Mouse (Mus musculus) gastrocnemius, postnatal 25 days (tissue): ENCODE results near the gene Tmem258. TPM values are rescaled to one million over a fixed set of nuclear protein-coding genes. Genes with fewer than 3 reads are reported as not detected.
A peak's percentile ranks its signal among the peaks of the same experiment; 100 is the strongest.
"Not testable (repeated sequence)": the region's sequence is repeated elsewhere in the genome, so short reads cannot be mapped to it uniquely, and the experiment has no call there.

Experiments used
- DNase-seq: peaks from one replicate; pipeline ENCODE4 v3.0.0; 2022
- long read RNA-seq, 2 experiments: library from polyadenylated mRNA; stranded (forward); transcript quantifications; one replicate each; pipeline ENCODE4 v2.0.0; 2021
- total RNA-seq, 2 experiments: library from RNA; stranded (reverse); gene quantifications; 1 replicate in 1 of 2; 2 replicates in 1 of 2; pipeline ENCODE4 v1.2.3; 2021

Tmem258 gene
- total RNA-seq: 10 to 100 TPM; 81.8 to 94.5 TPM
- long read RNA-seq, experiment 1, transcript Tmem258-201 (4 exons, 606 nt): major isoform, 507 of 534 reads
- long read RNA-seq, experiment 1, partial matches to known transcripts: 22 of 534 reads
- long read RNA-seq, experiment 1, other reads (novel, unspliced or antisense): 5 of 534 reads
- long read RNA-seq, experiment 2, transcript Tmem258-201 (4 exons, 606 nt): major isoform, 298 of 315 reads
- long read RNA-seq, experiment 2, partial matches to known transcripts: 13 of 315 reads
- long read RNA-seq, experiment 2, other reads (novel, unspliced or antisense): 4 of 315 reads

DNA sequence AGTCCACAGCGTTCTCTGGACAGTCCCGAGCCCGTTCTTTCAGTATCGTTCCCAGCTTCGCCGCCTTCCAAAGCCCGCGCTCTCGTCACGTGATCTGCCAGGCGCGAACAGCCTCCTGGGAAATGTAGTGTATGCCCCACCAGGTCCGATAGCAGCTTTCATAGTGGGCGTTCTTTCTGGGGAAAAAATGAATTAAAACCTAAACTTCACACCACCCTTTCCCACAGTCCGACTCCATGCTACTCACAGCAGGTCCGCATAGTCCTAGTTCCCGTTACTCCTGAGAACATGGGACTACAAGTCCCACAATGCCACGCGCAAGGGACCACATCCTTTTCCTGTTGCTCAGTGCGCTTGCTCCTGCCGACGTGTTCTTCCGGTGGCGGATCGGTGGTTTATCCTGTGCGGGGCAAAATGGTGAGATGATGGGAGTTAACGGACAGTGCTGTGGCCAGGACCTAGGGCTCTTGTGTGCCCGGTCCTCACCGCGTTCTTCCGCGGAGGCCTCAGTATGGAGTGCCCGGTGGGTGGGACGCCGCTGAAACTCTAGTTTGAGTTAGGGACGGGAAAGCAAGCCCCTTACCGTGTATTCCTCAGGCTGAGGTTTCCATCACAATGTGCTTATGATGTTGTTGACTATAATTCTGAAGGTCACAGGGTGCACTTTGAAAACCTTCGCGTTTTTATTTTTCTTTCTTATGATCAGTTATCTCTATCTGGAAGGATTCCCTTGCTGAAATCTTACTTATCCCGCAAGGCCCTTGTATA, at the start of gene Tmem258, which contains the start of gene Fen1:
Gene Tmem258, plus strand, starts transcription at position 167 of the 768 bp plus-strand sequence.
Gene Fen1, minus strand, starts transcription at position 322 of the 768 bp plus-strand sequence.
- peak; percentile 80 for DNase-seq

DNA sequence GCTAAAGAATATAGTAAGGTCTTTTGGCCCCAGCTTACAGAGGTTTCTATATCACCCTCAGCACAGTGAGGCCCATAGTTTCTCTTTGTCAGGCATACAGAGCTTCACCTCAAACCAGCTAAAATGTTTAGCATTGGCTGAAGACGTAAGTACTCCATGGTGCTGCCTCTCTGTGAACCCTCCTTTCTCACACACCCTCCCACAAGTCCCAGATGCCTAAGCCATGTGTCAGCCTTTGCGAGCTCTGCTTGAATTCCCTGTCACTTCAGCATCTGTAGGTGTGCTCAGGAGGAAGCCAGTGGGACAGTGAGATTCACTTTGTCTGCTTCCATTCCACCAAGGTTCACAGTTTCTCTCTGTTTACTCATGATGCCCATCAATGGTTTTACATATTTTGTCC, 46.1 kb upstream of the Tmem258 start:
- DNase-seq: no peak

DNA sequence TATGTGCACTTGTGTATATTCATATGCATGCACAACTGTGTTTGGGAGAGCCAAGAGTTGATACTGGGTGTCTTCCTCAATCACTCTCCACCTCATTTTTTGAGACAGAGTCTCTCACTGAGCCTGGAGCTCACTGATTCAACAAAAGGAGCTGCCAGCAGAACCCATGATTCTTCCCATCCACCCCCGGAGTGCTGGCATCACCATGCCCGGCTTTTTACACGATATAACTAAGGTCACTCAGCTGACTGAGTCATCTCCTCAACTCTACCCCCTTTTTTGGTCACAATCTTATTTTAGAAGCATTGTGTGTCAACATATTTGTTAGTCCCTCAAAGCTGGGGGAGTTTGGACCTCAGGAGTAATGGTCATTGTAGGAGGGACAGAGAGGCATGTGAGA, 39.9 kb upstream of the Tmem258 start:
- no peak for DNase-seq

DNA sequence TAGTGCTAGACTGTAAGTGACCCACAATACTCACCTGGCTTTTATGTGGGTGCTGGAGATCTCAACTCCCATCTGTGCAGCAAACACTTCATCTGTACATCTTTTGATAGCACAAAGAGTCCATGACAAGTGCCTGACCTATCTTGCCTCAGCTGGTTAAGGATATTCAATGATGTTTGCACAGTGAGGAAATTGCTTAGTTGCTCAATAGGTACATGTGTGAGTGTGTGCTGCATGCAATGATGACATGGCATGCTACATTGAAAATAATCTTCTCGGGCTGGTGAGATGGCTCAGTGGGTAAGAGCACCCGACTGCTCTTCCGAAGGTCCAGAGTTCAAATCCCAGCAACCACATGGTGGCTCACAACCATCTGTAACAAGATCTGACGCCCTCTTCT, 37.9 kb upstream of the Tmem258 start:
- not testable (repeated sequence) for DNase-seq

DNA sequence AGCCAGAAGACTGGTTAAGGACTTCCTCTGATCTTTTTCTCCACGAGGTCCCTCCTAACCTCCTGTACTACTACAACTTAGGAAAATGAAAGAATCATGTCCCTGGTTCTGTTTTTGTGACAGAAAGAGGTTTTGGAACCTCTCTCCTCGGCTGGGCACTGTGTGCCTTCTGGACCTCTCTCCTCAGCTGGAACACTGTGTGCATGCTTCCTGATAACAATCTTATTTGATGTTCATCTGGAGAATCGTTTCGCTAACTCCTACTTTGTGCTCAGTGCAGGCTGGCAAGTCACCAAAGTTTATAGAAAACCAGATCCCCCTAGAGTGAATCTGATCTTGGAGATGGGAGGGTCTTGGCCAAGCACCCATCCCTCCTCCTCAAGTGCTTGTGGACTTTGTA, 36.7 kb upstream of the Tmem258 start:
- no peak for DNase-seq

DNA sequence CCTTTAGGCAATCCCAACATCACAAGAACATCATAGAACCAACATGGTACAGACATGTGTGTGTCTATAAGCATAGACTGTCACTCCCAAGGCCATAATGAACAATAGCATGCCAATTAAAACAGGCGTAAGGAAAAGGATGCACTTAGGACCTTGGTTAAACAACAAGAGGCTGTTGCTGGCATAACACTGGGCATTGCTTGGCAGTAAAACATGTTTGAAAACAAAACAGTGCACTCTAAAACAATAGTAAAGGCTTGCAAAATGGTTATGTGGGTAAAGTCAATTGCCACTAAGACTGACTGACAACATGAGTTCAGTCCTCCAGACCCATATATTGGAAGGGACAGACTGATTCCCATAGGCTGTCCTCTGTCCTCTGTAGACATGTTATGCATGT, 35.9 kb upstream of the Tmem258 start:
- no peak for DNase-seq

DNA sequence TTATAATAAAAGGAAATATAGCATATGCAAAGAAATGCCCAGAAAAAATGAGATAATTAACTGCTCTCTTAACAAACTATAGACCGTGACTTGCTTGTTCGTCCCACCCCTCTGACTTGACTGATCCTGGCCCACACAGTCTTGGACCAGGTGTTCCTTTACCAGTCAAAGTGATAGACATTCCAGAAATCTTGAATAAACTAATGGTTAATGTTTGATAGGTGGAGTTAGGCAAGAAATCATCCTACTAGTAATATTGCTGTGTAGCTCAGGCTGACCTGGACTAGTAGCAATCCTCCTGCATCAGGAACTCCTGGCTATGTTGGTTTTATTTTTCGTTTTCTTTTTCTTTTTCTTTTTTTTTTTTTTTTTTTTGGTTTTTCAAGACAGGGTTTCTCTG, 35.4 kb upstream of the Tmem258 start:
- no peak for DNase-seq

DNA sequence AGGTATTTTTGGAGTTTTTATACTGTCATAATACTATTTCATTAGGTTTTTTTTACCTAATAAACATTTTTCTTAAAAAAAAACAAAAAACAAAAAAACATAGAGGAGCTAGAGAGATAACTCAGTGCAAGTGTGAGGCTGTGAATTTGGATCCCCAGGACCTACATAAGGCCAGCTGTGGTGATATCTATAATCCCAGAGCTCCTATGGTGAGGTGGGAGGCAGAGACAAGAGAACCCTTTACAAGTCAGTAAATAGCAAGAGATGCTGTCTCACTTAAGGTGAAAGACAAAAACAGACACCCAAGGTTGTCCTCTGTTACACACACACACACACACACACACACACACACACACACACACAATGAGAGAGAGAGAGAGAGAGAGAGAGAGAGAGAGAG, 34.6 kb upstream of the Tmem258 start:
- no peak for DNase-seq

DNA sequence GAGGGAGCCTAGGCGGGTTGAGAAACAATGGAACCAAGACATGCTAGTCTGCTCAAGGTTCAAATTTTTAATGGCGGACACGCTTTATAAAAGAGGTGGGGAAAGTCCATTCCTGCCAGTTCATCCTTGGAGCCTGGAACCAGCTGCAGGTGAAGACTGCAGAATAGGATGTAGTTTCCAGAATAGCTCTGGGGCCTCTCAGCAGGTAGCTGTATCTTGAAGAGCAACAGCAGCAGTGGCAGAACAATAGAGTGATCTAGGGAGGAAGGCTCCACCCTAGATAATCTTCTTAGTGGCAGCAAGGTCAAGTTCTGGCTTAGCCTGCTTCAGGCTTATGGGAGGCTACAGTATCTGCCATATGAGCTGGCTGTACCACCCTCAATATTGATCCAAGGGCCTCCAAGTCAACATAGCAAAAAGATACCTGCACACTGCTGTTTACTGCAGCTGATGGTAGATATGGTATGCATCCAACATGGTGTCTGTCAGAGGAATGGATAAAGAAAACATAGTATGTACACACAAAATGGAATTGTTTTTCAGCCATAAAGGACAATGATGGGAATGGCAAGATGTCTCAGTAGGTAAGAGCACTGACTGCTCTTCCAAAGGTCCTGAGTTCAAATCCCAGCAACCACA, 34.0 kb upstream of the Tmem258 start:
- DNase-seq: not testable (repeated sequence)

DNA sequence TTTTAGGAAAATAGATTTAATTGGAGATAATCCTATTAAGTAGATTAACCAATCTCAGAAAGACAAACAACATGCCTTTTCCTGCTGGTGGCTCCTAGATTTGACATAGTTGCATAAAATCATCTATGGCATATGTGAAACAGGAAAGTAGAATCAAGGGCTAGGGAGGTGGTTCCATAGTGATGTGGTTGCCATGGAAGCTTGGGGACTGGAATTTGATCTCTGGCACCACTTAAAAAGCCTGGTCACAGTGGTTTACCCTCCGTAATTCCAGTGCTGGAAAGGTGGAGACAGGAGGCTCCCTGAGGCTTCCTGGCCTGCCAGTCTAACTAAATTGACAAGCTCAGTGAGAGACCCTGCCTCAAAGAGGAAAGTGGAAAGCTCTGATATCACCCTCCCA, 33.3 kb upstream of the Tmem258 start:
- no peak for DNase-seq

DNA sequence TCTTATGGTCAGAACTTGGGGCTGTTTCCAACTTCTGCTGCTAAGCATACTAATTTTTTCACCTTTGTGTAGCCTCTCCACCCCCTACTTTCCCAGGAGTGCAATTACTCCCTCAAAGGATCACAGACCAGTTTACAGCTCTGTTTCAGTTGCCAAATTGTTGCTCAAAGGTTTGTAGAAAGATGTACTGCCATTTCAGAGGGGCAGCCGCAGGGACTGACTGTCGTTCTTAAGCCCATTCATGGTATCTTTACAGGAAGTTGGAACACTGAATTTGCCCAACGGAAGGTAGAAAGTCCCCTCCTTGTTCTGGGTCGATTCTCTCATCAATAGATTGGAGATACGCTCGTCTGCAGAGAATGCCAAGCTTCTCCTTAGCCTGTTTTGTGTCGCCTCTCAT, 32.5 kb upstream of the Tmem258 start:
- no peak for DNase-seq

DNA sequence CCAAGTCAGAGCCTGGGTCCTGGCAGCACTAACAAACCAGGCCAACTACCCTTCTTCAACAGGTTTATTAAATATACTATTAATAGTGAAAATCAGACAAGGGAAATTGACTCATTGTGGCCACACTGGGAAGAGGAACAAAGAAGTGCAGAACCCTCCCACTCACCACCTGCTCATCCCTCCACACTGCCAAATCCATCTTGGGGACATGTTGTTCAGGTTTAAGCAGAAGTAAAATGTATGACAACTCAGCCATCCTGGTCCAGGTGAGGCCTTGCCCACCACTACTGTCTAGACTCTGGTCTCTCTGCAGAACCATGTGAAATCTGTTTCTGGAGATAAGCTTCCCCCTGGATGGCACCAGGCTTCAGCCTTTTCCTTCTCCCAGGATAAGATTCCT, 32.0 kb upstream of the Tmem258 start:
- no peak for DNase-seq

DNA sequence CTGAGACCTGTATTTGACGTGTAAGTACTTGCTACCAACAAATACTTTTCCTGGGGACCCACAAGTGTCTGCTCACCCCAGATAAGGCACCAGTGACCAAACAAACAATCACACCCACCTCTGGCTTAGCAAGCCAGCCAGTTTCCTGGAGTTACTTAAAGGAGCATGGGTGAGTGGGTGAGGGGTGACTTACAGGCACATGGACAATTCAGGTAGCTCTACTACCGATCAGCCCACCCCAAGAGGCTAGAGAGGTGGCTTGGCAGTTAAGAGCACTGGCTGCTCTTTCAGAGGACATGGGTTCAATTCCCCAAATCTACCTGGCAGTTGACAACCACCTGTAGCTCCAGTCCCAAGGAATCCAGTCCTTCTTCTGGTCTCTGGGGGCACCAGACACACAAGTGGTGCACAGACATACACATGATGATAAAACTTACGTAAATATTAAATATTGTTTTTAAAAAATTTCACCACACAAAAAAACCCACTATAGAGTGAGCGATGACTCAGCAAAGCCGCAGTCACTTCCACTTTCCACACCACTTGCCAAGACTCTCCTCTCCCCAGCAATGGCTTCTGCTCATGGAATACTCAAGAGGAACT, 30.6 kb upstream of the Tmem258 start:
- DNase-seq: no peak

DNA sequence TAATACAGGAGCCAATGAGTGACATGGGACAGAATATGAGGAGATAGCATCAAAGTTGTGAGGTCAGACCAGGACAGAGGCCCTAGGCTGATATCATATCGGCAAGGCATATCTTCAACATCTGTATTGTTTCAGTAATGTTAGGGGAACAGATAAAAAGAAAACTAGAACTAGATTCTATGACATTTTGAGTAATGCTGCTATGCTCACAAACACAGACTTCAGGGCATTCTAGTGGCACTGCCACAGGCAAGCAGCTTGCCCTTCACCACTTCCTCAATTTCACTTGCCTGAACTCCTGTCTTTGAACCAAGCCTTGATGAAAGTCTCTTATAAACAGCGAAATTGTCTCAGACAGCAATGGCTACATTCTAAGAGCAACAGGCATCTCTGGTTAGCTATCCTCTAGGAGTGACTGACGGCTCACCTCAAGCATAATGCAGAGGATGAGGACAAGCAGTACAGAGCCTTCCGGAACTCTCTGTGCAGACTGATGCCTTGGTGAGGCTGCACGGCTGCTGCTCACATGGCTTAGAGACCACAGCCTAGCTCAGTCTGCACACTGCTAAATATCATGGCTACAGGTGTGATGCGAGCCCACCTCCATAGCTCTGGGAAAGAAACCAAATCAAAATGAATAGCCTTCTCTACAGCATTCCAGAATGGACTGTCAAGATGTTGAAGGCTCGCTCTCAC, 29.8 kb upstream of the Tmem258 start:
- DNase-seq: no peak

DNA sequence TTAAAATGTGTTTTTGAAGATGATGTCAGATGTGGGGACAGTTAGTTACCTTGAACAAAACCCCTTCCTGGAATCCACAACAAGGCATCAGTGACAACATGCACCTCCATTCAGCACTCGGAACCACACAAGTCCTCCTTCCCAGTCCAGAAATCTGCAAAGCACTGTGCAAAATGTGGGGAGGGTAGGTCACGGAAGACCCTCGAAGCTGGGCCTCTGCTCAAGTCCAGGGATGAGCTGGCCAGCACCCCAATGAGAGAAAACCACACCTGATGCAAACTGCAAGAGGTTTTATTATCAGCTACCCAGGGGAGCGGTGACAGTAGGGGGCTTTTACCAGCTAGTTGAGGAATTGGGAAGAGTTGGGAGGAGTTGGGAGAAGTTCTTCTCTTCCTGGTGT, 28.9 kb upstream of the Tmem258 start:
- no peak for DNase-seq

DNA sequence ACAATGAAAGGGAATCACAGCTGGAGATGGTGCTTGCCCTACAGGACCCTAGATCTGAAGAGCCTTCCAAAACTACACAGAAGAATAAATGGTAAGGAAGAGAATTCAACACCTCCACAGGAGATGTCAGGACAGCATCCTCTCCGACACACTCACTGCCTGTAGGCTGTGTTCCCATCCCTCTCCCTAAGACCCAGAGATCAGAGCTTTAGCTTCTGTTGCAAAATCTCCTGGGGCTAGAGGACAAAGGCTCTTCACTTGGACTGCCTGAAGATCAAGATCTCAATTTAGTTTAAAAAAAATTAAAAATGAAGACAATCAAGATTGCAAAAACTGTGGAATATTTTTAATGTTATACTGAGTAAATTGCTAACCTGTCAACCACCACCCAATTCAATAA, 27.3 kb upstream of the Tmem258 start:
- DNase-seq: no peak

DNA sequence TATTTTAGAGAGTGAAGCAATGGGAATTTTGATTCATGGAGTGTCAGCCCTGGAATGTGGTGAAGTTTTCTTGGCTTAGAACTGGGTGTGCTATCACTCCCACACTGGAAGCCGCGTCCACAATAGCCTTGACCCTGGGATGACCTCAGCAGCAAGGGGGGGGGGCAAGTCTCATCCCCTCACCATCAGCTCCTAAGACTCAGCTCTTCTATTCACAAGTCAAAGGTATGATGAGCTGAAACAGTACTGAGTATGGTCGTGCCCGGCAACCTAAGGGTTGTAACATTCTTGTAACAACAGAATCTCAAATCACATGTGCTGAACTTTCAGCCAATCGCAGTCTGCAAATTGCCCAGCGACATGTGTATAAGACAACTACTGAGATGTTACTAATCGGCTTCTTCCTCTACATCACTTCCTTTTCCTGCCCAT, 26.9 kb upstream of the Tmem258 start:
- DNase-seq: no peak

DNA sequence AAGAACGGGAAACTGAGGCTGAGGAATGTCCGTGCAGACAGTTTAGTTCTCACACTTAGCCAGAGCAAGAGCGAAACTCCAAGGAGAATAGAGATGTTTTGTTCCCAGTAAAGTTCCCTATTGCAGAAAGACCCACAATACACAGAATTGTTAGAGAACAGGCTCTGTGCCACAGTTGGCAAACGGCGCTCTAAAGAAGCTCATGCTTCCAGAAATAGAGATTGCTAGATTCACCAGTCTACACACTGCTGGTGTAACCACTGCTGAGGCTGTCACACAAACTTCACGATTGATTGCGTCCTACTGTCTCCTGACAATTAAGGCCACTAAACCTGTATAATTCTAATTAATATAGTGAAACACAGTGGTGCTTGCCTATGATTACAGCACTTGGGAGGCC, 22.6 kb upstream of the Tmem258 start:
- no peak for DNase-seq

DNA sequence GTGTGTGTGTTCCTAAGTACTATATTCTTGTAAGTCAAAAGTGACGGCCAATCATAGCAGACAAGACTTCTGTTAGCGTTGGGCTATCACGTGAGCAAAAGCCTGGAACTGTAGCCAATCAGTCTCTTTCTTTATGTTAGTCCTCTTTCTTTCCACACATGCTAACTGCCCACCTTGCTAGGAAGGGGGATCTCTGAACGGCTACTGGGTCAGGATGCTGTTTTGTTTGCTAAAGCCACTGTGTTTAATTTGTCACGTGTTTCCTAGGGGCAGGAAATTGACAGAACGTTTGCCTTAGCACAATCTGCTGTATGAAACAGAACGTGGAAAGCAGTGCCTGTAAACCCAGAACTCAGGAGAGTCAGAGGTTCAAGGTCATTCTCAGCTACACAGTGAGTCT, 21.7 kb upstream of the Tmem258 start:
- DNase-seq: no peak

DNA sequence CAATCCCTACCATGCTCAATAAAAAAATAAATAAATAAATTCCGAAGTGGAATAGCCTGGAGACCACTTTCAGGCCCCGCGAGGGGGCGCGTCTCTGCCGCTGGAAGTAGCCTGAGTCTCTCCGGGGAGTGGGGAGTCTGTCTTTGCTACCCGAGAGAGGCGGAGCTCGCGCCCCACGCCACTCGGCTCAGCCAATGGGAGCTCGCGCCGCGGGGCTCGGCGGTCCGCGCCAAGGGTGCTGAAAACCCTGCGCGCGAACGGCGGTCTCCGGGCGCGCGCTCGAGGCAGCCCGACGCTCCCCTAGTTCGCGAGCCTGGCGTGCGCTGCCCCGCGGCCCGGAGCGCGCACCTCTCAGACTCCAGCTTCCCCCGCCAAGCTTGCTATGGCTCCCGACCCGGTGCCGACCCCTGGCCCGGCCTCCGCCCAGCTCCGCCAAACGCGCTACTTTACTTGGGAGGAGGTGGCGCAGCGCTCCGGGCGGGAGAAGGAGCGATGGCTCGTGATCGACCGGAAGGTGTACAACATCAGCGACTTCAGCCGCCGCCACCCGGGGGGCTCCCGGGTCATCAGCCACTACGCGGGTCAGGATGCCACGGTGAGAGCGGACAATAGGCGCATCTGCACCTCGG, 21.0 kb upstream of the Tmem258 start, which contains the start of gene Fads1:
Gene Fads1, plus strand, starts transcription at position 219 of the 629 bp plus-strand sequence.
- peak; percentile 93 for DNase-seq

DNA sequence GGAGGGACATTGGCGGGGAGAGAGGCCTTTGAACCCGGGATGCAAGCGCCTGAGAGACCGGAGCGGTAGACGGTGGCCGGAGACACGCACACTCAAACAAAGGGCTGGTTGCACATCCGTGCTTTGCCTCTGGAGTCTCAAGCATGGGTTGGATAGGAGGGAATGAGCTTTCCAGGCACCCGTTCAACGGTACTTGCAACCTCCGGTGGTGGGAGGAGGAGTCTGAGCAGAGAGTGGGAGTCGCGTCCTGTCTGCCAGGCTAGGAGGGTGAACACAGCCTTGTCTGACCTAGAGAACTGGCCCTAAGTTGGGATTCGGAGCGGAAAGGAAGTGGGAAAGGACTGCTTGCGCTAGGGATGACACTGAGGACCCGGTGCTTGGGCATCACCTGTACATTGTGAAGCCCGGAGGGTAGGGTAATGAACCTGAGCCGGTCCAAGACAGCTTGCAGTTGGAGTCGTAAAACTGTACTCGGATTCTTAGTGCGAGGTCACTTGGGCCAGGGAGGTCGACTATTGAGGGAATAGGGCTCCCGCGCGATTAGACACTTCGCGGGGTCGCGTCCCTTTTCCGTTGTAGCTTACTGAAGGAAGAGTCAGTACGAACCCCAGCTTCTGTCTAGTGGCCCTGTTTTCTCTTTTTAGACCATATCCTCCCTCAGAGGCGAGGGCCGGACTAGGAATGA, 20.4 kb upstream of the Tmem258 start:
- peak; percentile 61 for DNase-seq
